Mouse (Mus musculus) gastrocnemius, adult 8-10 months (tissue): ENCODE results near the gene Fcor. TPM values are rescaled to one million over a fixed set of nuclear protein-coding genes. Genes with fewer than 3 reads are reported as not detected.

Experiments used
- DNase-seq, 2 experiments: peaks; one replicate each; pipeline ENCODE4 v3.0.0; 2022; ENCODE audit warnings: low spot score in 2 of 2
- total RNA-seq, 4 experiments: library from RNA; stranded (reverse); gene quantifications; 2 replicates each; pipeline ENCODE4 v1.2.4; 2022

Gene Fcor
- total RNA-seq, result 1 to 10 TPM in 3 of 4 experiments, not detected in 1; 1.3 to 2.1 (median 2.1) TPM

GRCm38 (mm10) chr8:3671980-3672491 is at the start of gene Fcor:
Fcor (minus strand) TSS chr8:3672362.
- DNase-seq, result peak; percentile 58 to 67

GRCm38 (mm10) chr8:3721041-3721440 is 48.9 kb upstream of the Fcor start:
- no peak for DNase-seq

GRCm38 (mm10) chr8:3720551-3720950 is 48.4 kb upstream of the Fcor start, which contains the start of gene Clec4g:
Clec4g (minus strand) TSS chr8:3720651.
- no peak for DNase-seq

DNA sequence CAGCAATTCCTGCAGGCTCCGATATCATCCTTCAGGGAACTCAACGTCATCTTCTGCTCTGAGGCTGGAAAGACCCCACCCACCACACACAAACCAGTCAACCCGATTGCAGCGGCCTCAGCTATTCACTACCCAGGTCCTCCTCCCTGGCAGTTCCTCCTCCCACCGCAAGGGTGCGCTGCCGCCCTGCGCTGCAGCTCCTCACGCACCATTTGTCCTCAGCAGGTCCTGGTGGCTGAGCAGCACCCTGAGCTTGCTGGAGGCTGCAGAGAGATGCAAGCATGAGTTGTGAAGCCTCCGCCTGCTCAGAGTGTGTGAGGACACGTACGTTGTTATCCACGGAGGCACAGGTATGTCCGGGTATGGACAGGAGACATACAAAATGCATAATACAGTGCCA is 46.4 kb upstream of the Fcor start:
- peak; percentile 14 to 19 for DNase-seq

- DNase-seq, result no peak
Measured at GRCm38 (mm10) chr8:3717321-3717954, 45.3 kb upstream of the Fcor start.

GRCm38 (mm10) chr8:3711646-3712045 is 39.5 kb upstream of the Fcor start:
- DNase-seq, result no peak

DNA sequence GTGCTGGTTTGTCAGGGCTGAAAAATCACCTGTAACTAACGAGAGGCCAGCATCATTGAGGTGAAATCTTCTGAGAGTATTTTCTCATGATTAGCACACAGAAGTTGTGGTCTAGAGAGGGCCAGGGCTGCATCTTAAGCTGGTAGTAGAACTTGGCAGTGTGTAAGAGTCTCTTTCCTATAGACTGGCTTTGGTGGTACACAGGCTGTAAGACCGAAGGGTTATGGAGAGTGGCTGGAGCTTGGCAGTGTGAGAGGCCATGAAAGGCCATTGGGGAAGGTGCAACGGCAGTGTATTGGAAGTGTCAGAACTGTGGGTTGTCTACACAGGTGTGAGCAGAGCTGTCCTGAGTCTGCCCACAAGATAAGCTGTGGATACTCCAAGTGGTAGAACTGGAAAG is 38.1 kb upstream of the Fcor start:
- no peak for DNase-seq

DNA sequence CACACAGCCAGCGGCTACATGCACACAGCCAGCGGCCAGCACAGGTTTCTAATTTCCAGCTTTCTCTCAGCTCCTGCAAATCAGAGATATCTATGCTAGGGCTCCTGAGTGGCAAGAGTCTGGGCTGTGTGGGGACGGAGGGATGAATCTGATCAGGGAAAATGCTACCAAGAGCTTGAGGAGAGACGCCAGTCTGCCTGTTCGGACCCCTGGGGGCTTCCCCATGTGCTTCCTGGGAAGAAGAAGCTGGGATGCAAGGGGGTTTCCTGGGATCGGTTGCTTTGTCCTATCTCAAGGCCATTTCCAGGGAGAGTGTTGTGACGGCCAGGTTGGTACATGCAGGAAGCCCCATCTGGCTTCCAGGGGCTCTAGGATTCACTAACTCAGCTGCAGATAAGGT is 35.4 kb upstream of the Fcor start:
- DNase-seq, result no peak

DNA sequence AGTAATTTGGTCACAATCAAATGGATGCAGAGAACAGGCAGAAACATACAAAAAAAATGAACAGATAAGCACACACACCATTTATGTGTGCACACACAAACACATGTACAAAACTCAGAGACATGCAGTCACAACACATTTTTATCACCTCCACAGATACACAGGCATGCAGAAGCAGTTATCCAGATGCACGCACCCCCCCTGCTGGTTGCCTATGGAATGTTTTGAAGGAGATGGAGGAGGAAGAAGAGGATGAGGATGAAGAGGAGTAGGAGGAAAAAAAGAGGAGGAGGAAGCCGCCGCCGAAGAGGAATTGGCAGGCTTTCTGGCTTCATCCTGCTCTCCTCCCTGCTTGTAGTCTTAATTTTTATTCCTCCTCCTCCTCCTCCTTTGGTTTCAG is 33.5 kb upstream of the Fcor start:
- DNase-seq, result no peak

GRCm38 (mm10) chr8:3701491-3701890 is 29.3 kb upstream of the Fcor start:
- DNase-seq, result no peak

GRCm38 (mm10) chr8:3694121-3694520 is 22.0 kb upstream of the Fcor start, which contains the start of gene Fcer2a:
Fcer2a (minus strand) TSS chr8:3694175.
- DNase-seq, result no peak

DNA sequence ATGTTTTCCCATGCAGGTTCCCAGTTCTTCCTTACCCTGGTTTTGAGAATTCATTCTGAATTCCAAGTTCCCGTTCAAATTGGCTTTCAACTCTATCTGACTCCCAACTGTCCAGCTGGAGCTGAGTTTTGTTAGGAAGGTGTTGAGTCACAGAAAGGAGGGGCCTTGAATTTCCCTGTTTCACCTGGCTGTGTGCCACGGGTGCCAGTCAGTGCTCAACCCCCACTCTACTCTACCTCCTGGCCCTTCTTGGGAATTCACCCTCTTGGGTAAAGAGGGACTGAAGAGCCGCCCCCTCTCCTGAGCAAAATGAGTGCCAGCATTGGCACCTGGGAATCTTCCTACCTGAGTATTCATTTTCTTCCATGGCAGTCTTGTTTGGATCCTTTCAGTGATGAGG is 18.6 kb upstream of the Fcor start:
- no peak for DNase-seq

- DNase-seq, result no peak
Measured at GRCm38 (mm10) chr8:3687537-3687936, 15.4 kb upstream of the Fcor start.

DNA sequence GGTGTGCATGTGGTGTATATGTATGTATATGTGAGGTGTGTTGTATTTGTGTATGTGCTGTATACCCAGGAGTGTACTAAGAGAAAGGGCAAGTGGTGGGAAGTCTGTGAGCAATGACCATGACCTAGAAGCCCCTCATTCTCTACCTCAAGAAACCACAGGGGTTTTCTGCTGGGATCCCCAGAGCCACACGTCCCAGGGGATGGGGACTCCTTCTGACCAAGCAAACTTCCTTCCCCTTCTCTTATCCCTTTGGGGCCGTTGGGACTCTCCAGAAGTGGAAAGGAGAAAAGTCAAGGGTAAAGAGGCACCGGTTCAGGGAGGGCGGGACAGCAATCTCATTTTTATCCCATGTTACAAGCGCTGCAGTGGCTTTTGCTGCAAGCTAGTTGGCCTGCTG is 13.3 kb upstream of the Fcor start:
- no peak for DNase-seq

DNA sequence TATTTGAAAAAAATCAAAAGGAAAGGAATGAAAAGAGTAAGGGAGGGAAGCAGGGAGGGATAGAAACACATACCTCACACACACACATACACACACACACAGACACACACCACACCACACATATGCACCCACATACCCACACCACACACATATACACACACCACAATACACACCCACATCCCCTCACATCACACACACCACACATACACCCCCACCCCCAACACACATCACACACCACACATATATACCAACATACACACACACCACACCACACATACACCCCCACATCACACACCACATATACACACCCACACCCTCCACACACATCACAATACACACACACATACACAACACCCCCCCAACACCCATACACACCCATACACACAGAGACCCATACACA is 12.4 kb upstream of the Fcor start:
- DNase-seq, result no peak

GRCm38 (mm10) chr8:3683408-3684176 is 11.4 kb upstream of the Fcor start:
- no peak for DNase-seq

DNA sequence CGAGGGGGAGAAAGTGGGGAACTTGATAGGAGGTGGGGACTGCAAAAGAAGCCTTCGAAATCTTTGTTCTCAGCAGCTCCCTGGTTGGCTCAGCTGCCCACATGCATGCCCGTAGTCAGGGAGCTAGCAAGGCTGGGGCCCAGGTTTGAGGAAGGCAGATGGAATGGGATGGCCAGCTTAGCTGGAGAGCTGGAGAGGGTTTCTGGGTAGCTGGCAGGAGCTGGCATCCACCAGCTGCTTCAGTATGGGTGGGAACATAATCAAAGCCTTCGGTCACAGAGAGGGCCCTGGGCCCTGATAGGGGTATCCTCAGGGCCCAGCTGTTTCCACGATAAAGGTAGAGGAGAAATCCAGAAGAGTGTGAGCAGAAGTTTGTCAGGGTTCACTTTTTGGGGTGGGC is 10.3 kb upstream of the Fcor start:
- no peak for DNase-seq

DNA sequence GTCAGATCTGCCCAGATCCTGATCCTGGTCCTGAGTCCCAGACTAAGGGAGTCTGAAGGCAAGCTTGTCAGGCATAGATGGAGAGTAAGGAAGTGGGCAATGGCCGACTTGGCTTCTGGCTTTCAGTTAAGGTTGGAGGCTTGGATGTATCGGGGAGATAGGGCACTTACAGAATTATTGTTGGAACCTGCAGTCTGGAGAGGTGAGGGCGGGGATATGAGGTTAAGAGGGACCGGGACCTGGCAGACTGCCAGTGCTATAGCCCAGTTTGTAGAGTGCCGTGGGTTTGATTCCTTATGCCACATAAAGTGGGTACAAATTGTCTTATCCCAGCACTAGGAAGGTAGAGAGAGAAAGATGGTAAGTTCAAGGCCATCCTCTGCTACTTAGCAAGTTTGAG is 7.5 kb upstream of the Fcor start:
- DNase-seq, result no peak

- no peak for DNase-seq
Measured at GRCm38 (mm10) chr8:3679236-3679635, 7.1 kb upstream of the Fcor start.

DNA sequence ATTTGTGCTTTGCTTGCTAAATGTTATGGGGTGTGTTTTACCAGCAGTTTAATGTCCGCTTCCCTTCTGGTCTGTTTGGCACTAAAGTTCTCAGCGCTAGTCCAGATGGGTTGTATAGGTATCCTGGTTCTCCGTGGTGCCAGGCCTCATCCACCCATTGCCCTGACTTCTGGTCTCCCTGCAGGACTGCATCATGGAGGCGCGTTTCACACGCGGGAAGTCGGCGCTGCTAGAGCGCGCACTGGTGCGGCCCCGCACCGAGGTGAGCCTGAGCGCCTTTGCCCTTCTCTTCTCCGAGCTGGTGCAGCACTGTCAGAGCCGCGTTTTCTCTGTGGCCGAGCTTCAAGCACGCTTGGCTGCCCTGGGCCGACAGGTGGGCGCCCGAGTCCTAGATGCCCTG is 6.7 kb upstream of the Fcor start:
- DNase-seq, result no peak

- DNase-seq, result no peak
Measured at GRCm38 (mm10) chr8:3676993-3677579, 4.9 kb upstream of the Fcor start.
